Comparison of ENCODE assay signal across 20 mouse cellular contexts in genomic region chr6:31006111-31006600, GRCm38 (mm10). TPM values are rescaled to one million over a fixed set of nuclear protein-coding genes. Genes with fewer than 3 reads are reported as not detected.
DNase-seq lines count a peak whose midpoint lies in the region; ATAC-seq and TF ChIP-seq lines count a peak whose summit lies in the region.
"Had no signal": no experiment of that assay in that cellular context is flagged by ENCODE, and none has a peak within 500 bp of the region (broad histone marks: within the 10 kb centered on the region; RNA-seq: fewer than 3 reads in every experiment).

No protein-coding gene starts in this region.

- peaks cover 26% of the 10 kb centered on the region for H3K4me1 ChIP-seq in heart, embryonic 13.5 days
- peaks cover 9% of the 10 kb centered on the region; the same call in 1 of the 2 replicates for H3K4me1 ChIP-seq in heart, embryonic 11.5 days (ENCODE audit: control insufficient read depth, insufficient read depth, low read length)
- H3K4me1 ChIP-seq in lung, embryonic 16.5 days (replicated peaks; ENCODE audit: control insufficient read depth, insufficient read depth, low read length): peaks cover 8% of the 10 kb centered on the region
- no peaks in the 10 kb centered on the region; the same call in 1 of the 2 replicates for H3K4me1 ChIP-seq in lung, adult 2 months (ENCODE audit: control insufficient read depth, insufficient read depth, low read length)

- no peak for DNase-seq in heart, postnatal 36 days
- DNase-seq in heart, postnatal 10 days: peak; percentile 23 to 30
- no peak for DNase-seq in lung, adult 2 months
- DNase-seq: adrenal gland, postnatal 14 days; cerebellum, adult 11-12 months; cerebellum, adult 9-10 months; cerebellum, postnatal 25 days; forebrain, postnatal 0 days had no signal

- intact Hi-C loops in heart, postnatal 36 days (cut with DNase I): no loop called here
- intact Hi-C loops in heart, postnatal 10 days (cut with DNase I): no loop called here

- no peaks in the 10 kb centered on the region for H3K36me3 ChIP-seq in heart, embryonic 13.5 days
- no peaks in the 10 kb centered on the region for H3K36me3 ChIP-seq in heart, embryonic 11.5 days (ENCODE audit: control insufficient read depth, insufficient read depth, low read length)
- no peaks in the 10 kb centered on the region for H3K36me3 ChIP-seq in lung, embryonic 16.5 days (ENCODE audit: control insufficient read depth, insufficient read depth, low read length)
- H3K36me3 ChIP-seq: embryonic facial prominence, embryonic 13.5 days; hindbrain, embryonic 15.5 days had no signal

- TF ChIP-seq POLR2A in lung, adult 2 months (IDR thresholded peaks at IDR 0.05; ENCODE audit: borderline replicate concordance, extremely low read depth, low read depth, low read length): no peak

- 0 out of 2 replicates have a peak overlapping the region, but pooled peaks have one; percentile 31 for H3K27ac ChIP-seq in heart, embryonic 13.5 days (replicated peaks)
- H3K27ac ChIP-seq in heart, embryonic 11.5 days (ENCODE audit: low read depth, low read length): no peak overlapping the region
- H3K27ac ChIP-seq in lung, embryonic 16.5 days (ENCODE audit: low read length): no peak overlapping the region
- H3K27ac ChIP-seq: embryonic facial prominence, embryonic 13.5 days; forebrain, embryonic 13.5 days; hindbrain, embryonic 15.5 days had no signal

- no peak overlapping the region for H3K4me3 ChIP-seq in heart, embryonic 13.5 days
- H3K4me3 ChIP-seq in heart, embryonic 11.5 days (ENCODE audit: low read depth, low read length): no peak overlapping the region
- H3K4me3 ChIP-seq in lung, embryonic 16.5 days (ENCODE audit: low read length): no peak overlapping the region
- H3K4me3 ChIP-seq in lung, adult 2 months (replicated peaks; ENCODE audit: extremely low read depth, low read depth, low read length): no peak overlapping the region
- H3K4me3 ChIP-seq: embryonic facial prominence, embryonic 13.5 days; forebrain, embryonic 13.5 days; hindbrain, embryonic 15.5 days had no signal

- no peak overlapping the region for H3K4me2 ChIP-seq in heart, embryonic 13.5 days
- H3K4me2 ChIP-seq in heart, embryonic 11.5 days: no peak overlapping the region
- no peak overlapping the region for H3K4me2 ChIP-seq in lung, embryonic 16.5 days (ENCODE audit: low read depth, low read length)
- H3K4me2 ChIP-seq: embryonic facial prominence, embryonic 13.5 days; forebrain, embryonic 13.5 days; hindbrain, embryonic 15.5 days had no signal

- TF ChIP-seq CTCF in lung, adult 2 months (IDR thresholded peaks at IDR 0.05; ENCODE audit: insufficient read depth, low read length): no peak

- no peaks in the 10 kb centered on the region for H3K27me3 ChIP-seq in heart, embryonic 13.5 days (replicated peaks)
- no peaks in the 10 kb centered on the region for H3K27me3 ChIP-seq in heart, embryonic 11.5 days (ENCODE audit: control insufficient read depth, insufficient read depth, low read length)
- no peaks in the 10 kb centered on the region for H3K27me3 ChIP-seq in lung, embryonic 16.5 days (ENCODE audit: control insufficient read depth, insufficient read depth, low read depth, low read length)
- H3K27me3 ChIP-seq: CH12.LX; embryonic facial prominence, embryonic 13.5 days; forebrain, embryonic 13.5 days; hindbrain, embryonic 15.5 days; Patski had no signal

- H3K9me3 ChIP-seq in heart, embryonic 13.5 days: peaks cover 12% of the 10 kb centered on the region; the same call in 1 of the 2 replicates
- no peaks in the 10 kb centered on the region for H3K9me3 ChIP-seq in heart, embryonic 11.5 days (replicated peaks; ENCODE audit: control insufficient read depth, low read length)
- H3K9me3 ChIP-seq in lung, embryonic 16.5 days (ENCODE audit: control insufficient read depth, low read length): no peaks in the 10 kb centered on the region; the same call in 1 of the 2 replicates
- H3K9me3 ChIP-seq: forebrain, embryonic 13.5 days; hindbrain, embryonic 15.5 days had no signal

- no peak overlapping the region for H3K9ac ChIP-seq in heart, embryonic 13.5 days
- no peak overlapping the region for H3K9ac ChIP-seq in heart, embryonic 11.5 days (ENCODE audit: low read depth, low read length)
- no peak overlapping the region for H3K9ac ChIP-seq in lung, embryonic 16.5 days (ENCODE audit: low read length)
- H3K9ac ChIP-seq: forebrain, embryonic 13.5 days; forebrain, postnatal 0 days; hindbrain, embryonic 15.5 days had no signal

- 56% methylated on average over 6 of the region's 6 CpGs for WGBS in heart, embryonic 13.5 days
- WGBS in heart, embryonic 11.5 days (ENCODE audit: insufficient replicate concordance): 65% methylated on average over 6 of the region's 6 CpGs
- WGBS in lung, embryonic 16.5 days: 56% methylated on average over 6 of the region's 6 CpGs
- 65% methylated on average over 6 of the region's 6 CpGs for WGBS in lung, adult 2 months

- ATAC-seq in heart, embryonic 13.5 days (ENCODE audit: extremely low read depth, insufficient number of reproducible peaks, low FRiP score, low TSS enrichment): no peak
- no peak for ATAC-seq in heart, embryonic 11.5 days (replicated peaks; ENCODE audit: insufficient number of reproducible peaks, low FRiP score, low TSS enrichment)
- peak; percentile 28; the same call in 1 of the 2 replicates for ATAC-seq in lung, embryonic 16.5 days (ENCODE audit: low read depth)
- ATAC-seq in megakaryocyte-erythroid progenitor cell, adult 5-6 weeks (replicated peaks; ENCODE audit: low FRiP score, low TSS enrichment, poor library complexity, severe bottlenecking): no peak
- ATAC-seq: activated CD4-positive, CD25-positive, alpha-beta regulatory T cell, adult 4 months; forebrain, embryonic 13.5 days; forebrain, postnatal 0 days; intestine, embryonic 16.5 days; Patski had no signal

RNA-seq across cellular contexts. Expression of gene Klf14, which starts 47.3 kb away (rescaled TPM):
- 1.5 and 1.8 TPM in 2 replicates for polyA plus RNA-seq in heart, embryonic 13.5 days (2015; fragmentation: Nextera tagmentation; extraction: Ambion mirVana)
- total RNA-seq in heart, postnatal 36 days (2021): under 1 TPM; 0.17 to 0.22 TPM
- total RNA-seq in heart, postnatal 10 days (2021): under 1 TPM; 0.72 to 0.89 TPM
- 2.2 and 2.3 TPM in 2 replicates for polyA plus RNA-seq in heart, embryonic 11.5 days (2014; fragmentation: Nextera tagmentation; extraction: Ambion mirVana)
- polyA plus RNA-seq in lung, embryonic 16.5 days (2015; fragmentation: Nextera tagmentation; extraction: Ambion mirVana): 1.5 and 2.0 TPM in 2 replicates
- not detected in 2 replicates for polyA plus RNA-seq in lung, adult 2 months (2012; rRNA removed)
- not detected in 2 replicates for total RNA-seq in megakaryocyte-erythroid progenitor cell, adult 5-6 weeks (2014; fragmentation: Nextera tagmentation)
- not detected in 2 replicates for total RNA-seq in megakaryocyte-erythroid progenitor cell, adult 5-6 weeks (2017)
- total RNA-seq: adrenal gland, adult 18-20 months; CH12.LX had no signal
- polyA plus RNA-seq: activated CD4-positive, CD25-positive, alpha-beta regulatory T cell, adult 4 months; Patski had no signal

Comparison
In these comparisons a context has a peak if more than half of its experiments do, and no peak if none do; other contexts are left out.
1. DNase-seq: peak in heart, postnatal 10 days (2 of 2); none in heart, postnatal 36 days (0 of 2) and lung, adult 2 months (single experiment).